Mouse (Mus musculus): Measurements from ENCODE around the gene Cidec. TPM values are rescaled to one million over a fixed set of nuclear protein-coding genes. Genes with fewer than 3 reads are reported as not detected.

The Cidec gene
- polyA plus RNA-seq, 1 experiment from 2014 or later: not detected

GRCm38 (mm10) chr6:113428006-113428405 is 7.6 kb downstream of the Cidec start:
- H3K36me3 ChIP-seq: no peaks in the 10 kb centered on the region
- no peak overlapping the region for H3K4me3 ChIP-seq (replicated peaks)
- H3K9me3 ChIP-seq (replicated peaks): no peaks in the 10 kb centered on the region
- ATAC-seq (ENCODE audit: low FRiP score): no peak
- H3K9ac ChIP-seq (replicated peaks): no peak overlapping the region
- H3K27me3 ChIP-seq (replicated peaks): 0 out of 2 replicates have a peak, but pooled peaks cover 2% of the 10 kb centered on the region
- no peaks in the 10 kb centered on the region for H3K4me1 ChIP-seq
- H3K27ac ChIP-seq (replicated peaks): no peak overlapping the region
- H3K4me2 ChIP-seq: no peak overlapping the region
- 94% methylated on average over 16 of the region's 16 CpGs for WGBS

- ATAC-seq (ENCODE audit: low FRiP score): no peak
- no peak overlapping the region for H3K4me3 ChIP-seq (replicated peaks)
- no peak overlapping the region for H3K27ac ChIP-seq (replicated peaks)
- 66% methylated on average over 3 of the region's 3 CpGs for WGBS
- H3K27me3 ChIP-seq (replicated peaks): 0 out of 2 replicates have a peak, but pooled peaks cover 2% of the 10 kb centered on the region
- no peak overlapping the region for H3K9ac ChIP-seq (replicated peaks)
- H3K4me2 ChIP-seq: no peak overlapping the region
- no peaks in the 10 kb centered on the region for H3K4me1 ChIP-seq
- H3K36me3 ChIP-seq: no peaks in the 10 kb centered on the region
- H3K9me3 ChIP-seq (replicated peaks): no peaks in the 10 kb centered on the region
Measured at GRCm38 (mm10) chr6:113427397-113427796, 8.2 kb downstream of the Cidec start.

GRCm38 (mm10) chr6:113426696-113427095 is 8.9 kb downstream of the Cidec start:
- Histone ChIP-seq H3K4me2 (no peak overlapping the region), H3K9ac (replicated peaks) (no peak overlapping the region), H3K27ac (replicated peaks) (no peak overlapping the region), H3K27me3 (replicated peaks) (0 out of 2 replicates have a peak, but pooled peaks cover 2% of the 10 kb centered on the region), H3K9me3 (replicated peaks) (no peaks in the 10 kb centered on the region), H3K4me1 (no peaks in the 10 kb centered on the region), H3K36me3 (no peaks in the 10 kb centered on the region), H3K4me3 (replicated peaks) (no peak overlapping the region)
- ATAC-seq (ENCODE audit: low FRiP score): no peak
- WGBS: 92% methylated on average over 4 of the region's 4 CpGs

GRCm38 (mm10) chr6:113424187-113424586 is 11.4 kb downstream of the Cidec start:
- 83% methylated on average over 7 of the region's 7 CpGs for WGBS

GRCm38 (mm10) chr6:113423000-113423399 is 12.6 kb downstream of the Cidec start:
- H3K4me3 ChIP-seq (replicated peaks): no peak overlapping the region
- 84% methylated on average over 4 of the region's 4 CpGs for WGBS
- H3K4me1 ChIP-seq: peaks cover 12% of the 10 kb centered on the region
- H3K9ac ChIP-seq (replicated peaks): no peak overlapping the region
- H3K27ac ChIP-seq (replicated peaks): no peak overlapping the region
- ATAC-seq (ENCODE audit: low FRiP score): no peak
- H3K36me3 ChIP-seq: no peaks in the 10 kb centered on the region
- H3K9me3 ChIP-seq (replicated peaks): no peaks in the 10 kb centered on the region
- 0 out of 2 replicates have a peak, but pooled peaks cover 2% of the 10 kb centered on the region for H3K27me3 ChIP-seq (replicated peaks)
- no peak overlapping the region for H3K4me2 ChIP-seq

More at GRCm38 (mm10) chr6:113424187-113424586, 11.4 kb downstream of the Cidec start:
- no peak overlapping the region for H3K27ac ChIP-seq (replicated peaks)
- no peak overlapping the region for H3K9ac ChIP-seq (replicated peaks)
- H3K4me2 ChIP-seq: no peak overlapping the region
- H3K9me3 ChIP-seq (replicated peaks): no peaks in the 10 kb centered on the region
- H3K36me3 ChIP-seq: no peaks in the 10 kb centered on the region
- H3K4me3 ChIP-seq (replicated peaks): no peak overlapping the region
- no peak for ATAC-seq (ENCODE audit: low FRiP score)
- peaks cover 5% of the 10 kb centered on the region for H3K4me1 ChIP-seq
- 0 out of 2 replicates have a peak, but pooled peaks cover 2% of the 10 kb centered on the region for H3K27me3 ChIP-seq (replicated peaks)

GRCm38 (mm10) chr6:113419199-113419587 is 16.4 kb downstream of the Cidec start, which contains the start of gene Rpusd3:
Rpusd3 (minus strand) TSS chr6:113419340.
- Histone ChIP-seq H3K9me3 (replicated peaks) (no peaks in the 10 kb centered on the region), H3K4me2 (peak within 1 kb of the TSS; percentile 96), H3K9ac (replicated peaks) (peak within 1 kb of the TSS; percentile 74), H3K27ac (replicated peaks) (peak within 1 kb of the TSS; percentile 76), H3K4me1 (peaks cover 26% of the 10 kb centered on the region), H3K4me3 (replicated peaks) (peak within 1 kb of the TSS; percentile 68), H3K27me3 (replicated peaks) (no peaks in the 10 kb centered on the region), H3K36me3 (peaks cover 11% of the 10 kb centered on the region; the same call in 1 of the 2 replicates)
- WGBS: under 1% methylated on average over 25 of the region's 25 CpGs
- ATAC-seq (ENCODE audit: low FRiP score): peak; percentile 98

- H3K9me3 ChIP-seq (replicated peaks): no peaks in the 10 kb centered on the region
- H3K4me1 ChIP-seq: peaks cover 26% of the 10 kb centered on the region
- WGBS: 14% methylated on average over 16 of the region's 16 CpGs
- H3K36me3 ChIP-seq: peaks cover 11% of the 10 kb centered on the region; the same call in 1 of the 2 replicates
- peak overlapping the region; percentile 96 for H3K4me2 ChIP-seq
- H3K9ac ChIP-seq (replicated peaks): peak overlapping the region; percentile 74
- peak; percentile 69 for ATAC-seq (ENCODE audit: low FRiP score)
- peak overlapping the region; percentile 76 for H3K27ac ChIP-seq (replicated peaks)
- H3K27me3 ChIP-seq (replicated peaks): no peaks in the 10 kb centered on the region
- peak overlapping the region; percentile 68 for H3K4me3 ChIP-seq (replicated peaks)
Measured at GRCm38 (mm10) chr6:113418441-113419198, 16.9 kb downstream of the Cidec start.

- peaks cover 11% of the 10 kb centered on the region; the same call in 1 of the 2 replicates for H3K36me3 ChIP-seq
- no peak for ATAC-seq (ENCODE audit: low FRiP score)
- H3K27me3 ChIP-seq (replicated peaks): no peaks in the 10 kb centered on the region
- no peak overlapping the region for H3K9ac ChIP-seq (replicated peaks)
- H3K4me1 ChIP-seq: peaks cover 26% of the 10 kb centered on the region
- no peak overlapping the region for H3K4me2 ChIP-seq
- H3K9me3 ChIP-seq (replicated peaks): no peaks in the 10 kb centered on the region
- no peak overlapping the region for H3K4me3 ChIP-seq (replicated peaks)
- WGBS: 68% methylated on average over 5 of the region's 5 CpGs
- H3K27ac ChIP-seq (replicated peaks): no peak overlapping the region
Measured at GRCm38 (mm10) chr6:113416416-113416815, 19.1 kb downstream of the Cidec start.

GRCm38 (mm10) chr6:113410001-113410400 is 25.6 kb downstream of the Cidec start:
- H3K27me3 ChIP-seq (replicated peaks): no peaks in the 10 kb centered on the region
- ATAC-seq (ENCODE audit: low FRiP score): no peak
- 69% methylated on average over 1 of the region's 1 CpGs for WGBS
- no peaks in the 10 kb centered on the region for H3K9me3 ChIP-seq (replicated peaks)
- no peaks in the 10 kb centered on the region for H3K4me1 ChIP-seq
- no peak overlapping the region for H3K27ac ChIP-seq (replicated peaks)
- H3K36me3 ChIP-seq: peaks cover 27% of the 10 kb centered on the region
- no peak overlapping the region for H3K4me2 ChIP-seq
- no peak overlapping the region for H3K9ac ChIP-seq (replicated peaks)
- H3K4me3 ChIP-seq (replicated peaks): no peak overlapping the region

- Histone ChIP-seq H3K9ac (replicated peaks) (no peak overlapping the region), H3K27ac (replicated peaks) (no peak overlapping the region), H3K4me3 (replicated peaks) (no peak overlapping the region), H3K9me3 (replicated peaks) (no peaks in the 10 kb centered on the region), H3K36me3 (peaks cover 21% of the 10 kb centered on the region), H3K4me1 (no peaks in the 10 kb centered on the region), H3K4me2 (no peak overlapping the region), H3K27me3 (replicated peaks) (no peaks in the 10 kb centered on the region)
- WGBS: 80% methylated on average over 9 of the region's 9 CpGs
- ATAC-seq (ENCODE audit: low FRiP score): no peak
Measured at GRCm38 (mm10) chr6:113406683-113407082, 28.9 kb downstream of the Cidec start.

- Histone ChIP-seq H3K4me3 (replicated peaks) (no peak overlapping the region), H3K9me3 (replicated peaks) (no peaks in the 10 kb centered on the region), H3K27ac (replicated peaks) (no peak overlapping the region), H3K36me3 (peaks cover 21% of the 10 kb centered on the region), H3K4me1 (no peaks in the 10 kb centered on the region), H3K27me3 (replicated peaks) (no peaks in the 10 kb centered on the region), H3K9ac (replicated peaks) (no peak overlapping the region), H3K4me2 (no peak overlapping the region)
- ATAC-seq (ENCODE audit: low FRiP score): no peak
- WGBS: 88% methylated on average over 6 of the region's 6 CpGs
Measured at GRCm38 (mm10) chr6:113405483-113405882, 30.1 kb downstream of the Cidec start.

Measured in neural tube, embryonic 15.5 days (tissue).